Mouse (Mus musculus) thymus, adult 2 months (tissue): Measurements from ENCODE around the gene Slc9a3r1.

Experiments
- CTCF ChIP-seq: fragments of 200-500 bp; IDR thresholded peaks from 2 replicates; pipeline ENCODE4 v1.5.1; 2012; ENCODE audit warnings: mild to moderate bottlenecking, control low read depth, low read length, moderate library complexity, borderline replicate concordance; ENCODE audit not compliant: control insufficient read depth, poor library complexity, insufficient read depth; ENCODE audit errors: extremely low read depth
- POLR2A ChIP-seq: fragments of 200-500 bp; IDR thresholded peaks from 2 replicates; pipeline ENCODE4 v1.6.1; 2012; ENCODE audit warnings: mild to moderate bottlenecking, low read length, control low read depth, moderate library complexity; ENCODE audit not compliant: control insufficient read depth, poor library complexity, insufficient read depth; ENCODE audit errors: extremely low read depth

GRCm38 (mm10) chr11:115222570-115222969 is 59.4 kb downstream of the Slc9a3r1 start:
- TF ChIP-seq CTCF (no peak), POLR2A (no peak)
